Mouse (Mus musculus) heart, postnatal 4 days (tissue): Measurements from ENCODE around the gene Hdac11. TPM values are rescaled to one million over a fixed set of nuclear protein-coding genes. Genes with fewer than 3 reads are reported as not detected.

Experiments used
- DNase-seq: peaks from one replicate; pipeline ENCODE4 v3.0.0; 2021
- total RNA-seq, 2 experiments: library from RNA; stranded (reverse); gene quantifications; 2 replicates each; pipeline ENCODE4 v1.2.3; 2021

Gene Hdac11
- total RNA-seq, 2 experiments from 2014 or later, result 11.4 to 12.5 TPM

DNA sequence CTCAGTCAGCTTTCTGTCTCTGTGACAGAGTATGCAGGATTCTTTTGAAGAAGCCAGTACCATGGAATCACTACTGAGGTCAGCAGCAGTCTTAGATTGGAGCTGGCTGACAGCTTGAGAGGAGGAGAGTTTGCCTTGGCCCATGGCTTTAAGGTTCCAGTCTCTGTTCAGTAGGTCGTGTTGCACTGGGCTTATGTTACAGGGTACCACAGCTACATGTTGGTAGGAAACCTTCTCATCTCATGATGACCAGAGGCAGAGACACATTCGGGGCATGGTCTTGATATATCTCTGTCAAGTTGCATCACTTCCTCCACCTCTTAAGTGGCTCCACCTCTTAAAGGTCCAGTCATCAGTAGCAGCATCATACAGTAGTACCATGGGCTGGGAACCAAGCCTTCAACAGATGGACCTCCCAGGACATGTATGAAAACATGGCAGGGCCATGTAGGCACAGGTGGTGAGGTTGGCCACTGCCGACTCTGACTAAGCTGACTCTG is 15.0 kb downstream of the Hdac11 start:
- no peak for DNase-seq

DNA sequence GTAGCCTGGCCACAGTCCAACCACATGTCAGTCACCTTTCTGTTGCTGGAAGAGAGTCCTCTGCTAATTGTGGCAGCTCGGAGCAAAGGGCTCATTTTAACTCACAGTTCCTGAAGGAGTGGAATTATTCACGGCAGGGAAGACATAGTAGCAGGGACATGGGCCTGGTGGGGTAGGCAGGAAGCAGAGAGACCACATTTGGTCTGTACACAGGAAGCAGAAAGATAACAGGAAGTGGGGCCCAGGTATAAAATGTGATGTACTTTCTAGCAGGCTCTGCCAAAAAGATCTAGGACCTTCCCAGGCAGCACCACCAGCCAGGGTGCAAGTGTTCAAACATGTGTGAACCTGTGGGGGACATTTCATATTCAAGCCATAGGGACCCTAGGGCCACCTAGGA is 15.9 kb downstream of the Hdac11 start:
- no peak for DNase-seq

DNA sequence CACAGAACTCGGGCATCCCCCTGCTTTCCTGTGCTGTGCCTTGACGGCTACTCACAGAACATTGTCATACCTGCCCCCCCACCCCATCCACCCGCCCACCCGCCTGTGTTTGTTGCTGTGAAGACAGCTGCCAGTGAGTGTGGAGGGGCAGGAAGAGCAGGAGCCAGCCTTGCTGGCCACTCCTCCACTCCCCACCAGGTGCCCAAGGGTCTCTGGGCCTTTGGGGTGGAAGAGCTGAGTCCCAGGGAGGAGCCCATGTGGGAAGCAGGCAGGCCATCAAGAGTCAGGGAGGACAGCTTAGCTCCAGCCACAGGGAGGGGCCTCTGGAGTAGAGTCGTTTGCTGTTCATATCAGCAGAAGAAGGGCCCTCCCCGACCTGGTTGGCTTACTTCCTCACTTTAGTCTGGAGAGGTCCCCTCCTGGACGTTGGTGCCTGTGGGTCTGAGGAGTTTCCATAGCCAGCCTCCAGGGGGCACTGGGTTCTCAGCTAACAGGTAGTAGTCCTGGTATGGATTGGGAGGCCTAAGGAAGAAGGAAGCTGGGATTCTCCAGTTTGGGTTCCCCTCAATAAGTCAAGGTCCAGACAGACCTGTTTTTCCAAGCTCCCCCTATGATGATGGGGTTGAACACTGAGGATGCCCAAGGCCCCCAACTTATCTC is 16.9 kb downstream of the Hdac11 start:
- DNase-seq, result peak; percentile 86

DNA sequence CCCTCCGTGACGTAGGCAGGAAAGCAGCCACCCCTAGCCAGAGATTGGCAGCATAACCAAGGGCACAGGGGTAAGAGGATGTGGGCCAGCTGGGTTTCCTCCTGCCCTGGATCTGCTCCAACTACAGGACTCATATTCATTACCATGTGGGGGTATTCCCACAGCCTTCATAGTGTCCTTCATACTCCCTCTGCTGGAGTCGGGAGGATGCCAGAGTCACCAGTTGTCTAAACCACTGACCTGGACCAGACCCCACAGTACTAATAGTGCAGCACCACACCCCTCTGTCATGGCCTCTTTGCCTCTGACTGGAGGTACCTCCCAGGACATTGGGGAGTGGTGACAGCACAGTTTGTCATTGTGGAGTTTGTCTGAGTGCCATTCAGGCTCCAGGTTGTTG is 17.7 kb downstream of the Hdac11 start:
- peak; percentile 27 for DNase-seq

DNA sequence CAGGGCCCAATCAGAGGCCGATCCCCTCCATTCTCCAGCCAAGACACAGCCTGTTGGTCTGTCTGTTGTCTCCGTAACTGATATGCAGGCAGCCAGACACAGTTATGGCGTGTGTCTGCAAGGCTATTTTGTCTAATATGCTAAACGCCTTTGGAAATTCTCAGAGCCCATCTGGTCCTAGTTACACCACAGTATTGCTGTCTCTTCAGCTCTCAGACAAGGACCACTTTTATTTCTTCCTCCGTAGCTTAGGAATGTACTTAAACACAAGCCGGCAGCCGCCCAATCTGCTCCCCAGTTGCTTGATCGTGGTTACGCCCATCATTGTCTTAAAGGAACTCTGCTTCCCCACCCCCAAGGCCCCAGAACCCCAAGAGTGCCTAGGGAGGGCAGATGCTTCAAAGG is 24.3 kb downstream of the Hdac11 start:
- DNase-seq, result peak; percentile 42

DNA sequence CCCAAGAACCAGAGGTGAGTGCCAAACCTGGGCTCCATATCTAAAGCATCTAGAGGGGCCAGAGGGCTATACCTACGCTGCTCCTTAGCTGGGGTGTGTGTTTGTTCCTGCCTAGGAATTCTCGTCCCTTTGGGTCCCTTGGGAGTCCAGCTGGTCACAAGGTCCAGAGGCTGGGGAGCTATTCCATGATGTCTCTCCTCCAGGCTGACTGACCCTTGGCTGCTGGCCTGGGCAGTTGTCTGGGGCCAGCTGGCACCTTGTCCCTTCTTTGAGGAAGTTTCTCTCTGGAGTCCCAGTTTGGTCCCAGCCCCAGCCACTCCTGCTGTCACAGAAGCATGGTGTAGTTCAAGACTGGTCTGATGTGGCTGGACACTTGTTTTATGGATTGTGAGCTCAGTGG is 24.9 kb downstream of the Hdac11 start:
- DNase-seq, result peak; percentile 88

DNA sequence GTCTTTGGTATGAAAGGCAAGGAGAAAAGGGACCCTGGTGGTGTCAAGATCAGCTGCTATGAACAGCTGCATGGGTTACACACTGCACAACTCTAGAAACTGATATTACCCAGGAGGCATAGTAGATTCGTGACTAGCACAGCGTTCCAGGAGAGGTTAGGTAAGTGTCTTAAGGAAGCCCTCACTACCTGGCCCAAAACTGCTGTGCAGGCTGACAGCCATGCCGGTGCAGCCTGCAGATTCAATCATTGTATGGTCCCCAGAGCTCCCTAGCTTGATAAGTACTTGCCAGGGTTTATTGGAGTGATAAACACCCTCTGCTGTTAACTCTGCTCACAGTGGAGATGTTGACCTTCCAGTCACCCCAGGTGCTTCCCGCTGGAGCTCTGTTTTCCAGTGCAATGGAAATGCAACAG is 25.6 kb downstream of the Hdac11 start:
- DNase-seq, result no peak

DNA sequence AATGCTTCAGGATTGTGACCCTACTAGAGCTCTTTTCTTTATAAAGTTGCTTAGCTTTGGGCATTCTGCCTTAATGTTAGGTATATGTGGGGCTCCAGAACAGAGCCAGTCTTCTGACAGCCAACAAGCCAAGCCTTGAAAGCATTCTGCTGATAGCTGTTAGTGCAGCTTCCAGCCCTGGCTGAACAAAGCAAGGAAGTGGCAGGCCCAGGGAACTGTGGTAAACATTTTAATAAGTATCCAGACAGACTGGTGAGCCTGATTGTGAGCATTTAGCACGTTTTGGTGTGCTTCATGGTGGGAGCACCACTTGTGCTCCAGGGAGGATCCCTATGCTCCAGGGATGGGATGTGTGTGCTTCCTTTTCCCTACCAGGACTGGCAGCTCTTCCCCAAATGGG is 26.6 kb downstream of the Hdac11 start:
- DNase-seq, result no peak

DNA sequence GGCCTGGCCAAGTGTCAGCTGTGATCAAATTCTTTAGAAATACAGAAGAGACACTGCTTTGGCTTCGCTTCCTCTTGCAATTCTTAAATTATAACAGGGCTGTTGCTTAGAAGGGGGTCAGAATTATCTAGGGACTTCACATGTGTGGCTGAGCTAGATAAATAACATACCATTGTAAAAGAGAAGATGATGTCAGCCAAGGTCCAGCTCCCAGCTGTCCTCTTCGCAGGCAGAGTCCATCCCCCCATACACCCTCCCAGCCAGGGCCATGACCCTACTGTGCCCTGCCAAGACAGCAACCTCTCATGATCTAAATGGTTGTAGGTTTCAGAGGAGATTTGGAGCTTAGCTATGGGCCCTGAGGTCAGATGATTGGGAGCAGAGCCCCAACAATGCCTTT is 27.5 kb downstream of the Hdac11 start:
- DNase-seq, result peak; percentile 43

DNA sequence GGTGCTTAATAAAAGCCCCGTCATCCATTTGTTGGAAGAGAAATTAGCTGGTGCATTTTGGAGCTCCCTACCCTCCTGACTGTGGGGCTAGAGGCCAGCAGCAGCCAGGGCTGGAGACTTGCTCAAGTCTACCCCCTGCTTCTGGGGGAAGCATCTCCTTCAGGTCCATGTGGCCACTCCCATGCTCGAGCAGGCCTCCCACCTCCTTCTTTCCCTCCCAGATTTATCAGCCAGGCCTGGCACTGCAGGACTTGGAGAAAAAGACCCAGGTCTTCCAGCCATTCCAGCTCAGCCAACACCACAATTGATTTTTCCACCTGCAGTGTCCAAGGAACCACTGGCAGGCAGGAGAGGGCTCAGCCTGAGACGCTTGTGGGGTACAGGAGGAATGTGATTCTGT is 28.3 kb downstream of the Hdac11 start:
- DNase-seq, result no peak

DNA sequence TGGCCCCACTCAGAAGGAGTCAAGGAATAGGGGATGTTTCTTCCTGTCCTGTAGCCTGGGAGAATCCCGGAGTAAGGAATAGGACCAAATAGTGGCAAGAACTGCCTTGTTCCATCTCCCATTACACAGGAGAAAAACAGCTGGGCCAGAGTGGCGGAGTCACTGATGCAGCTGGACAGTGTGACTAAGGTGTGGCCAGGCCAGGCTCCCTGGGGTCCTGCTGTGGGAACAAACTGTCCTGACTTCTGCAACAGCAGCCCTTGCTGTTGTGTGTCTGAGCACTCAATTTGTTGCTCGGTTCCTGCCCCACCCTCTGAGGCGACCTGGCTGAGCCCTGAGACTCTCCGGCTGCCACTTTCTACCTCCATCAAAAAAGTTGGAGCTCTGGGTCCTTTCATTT is 29.0 kb downstream of the Hdac11 start:
- DNase-seq, result peak; percentile 46

DNA sequence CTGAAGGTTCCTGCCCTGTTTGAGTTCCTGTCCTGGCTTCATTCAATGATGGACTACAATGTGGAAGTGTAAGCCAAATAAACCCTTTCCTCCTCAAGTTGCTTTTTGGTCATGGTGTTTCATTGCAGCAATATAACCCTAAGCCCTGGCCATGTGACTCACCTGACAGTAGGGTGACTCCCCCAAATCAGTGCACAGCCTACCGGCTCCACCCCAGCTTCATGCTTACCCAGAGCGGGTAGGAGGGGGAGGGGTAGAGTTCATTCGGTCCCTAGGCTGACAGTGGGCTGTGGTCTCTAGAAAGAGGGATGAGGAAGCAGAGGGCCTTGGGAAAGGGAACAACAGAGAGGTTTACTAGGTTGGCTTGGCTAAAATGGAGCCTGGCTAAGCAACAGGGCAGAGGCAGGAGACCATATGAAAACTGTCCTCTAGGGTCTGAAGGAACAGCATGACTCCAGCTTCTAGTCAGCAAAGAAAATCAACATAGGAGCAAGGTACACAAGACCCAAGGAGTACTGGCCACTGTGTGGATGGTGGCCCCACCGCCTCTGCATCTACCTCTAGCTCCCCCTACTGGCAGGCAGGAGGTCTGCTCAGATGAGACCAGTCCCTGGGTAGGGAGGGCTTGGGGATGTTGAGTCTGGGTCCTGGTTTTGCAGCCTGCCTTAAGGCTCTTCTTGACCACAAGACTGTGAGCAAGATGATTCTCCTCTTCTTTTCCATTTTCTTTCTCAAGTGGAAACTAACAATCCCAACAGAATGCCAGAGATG is 29.9 kb downstream of the Hdac11 start:
- DNase-seq, result no peak

DNA sequence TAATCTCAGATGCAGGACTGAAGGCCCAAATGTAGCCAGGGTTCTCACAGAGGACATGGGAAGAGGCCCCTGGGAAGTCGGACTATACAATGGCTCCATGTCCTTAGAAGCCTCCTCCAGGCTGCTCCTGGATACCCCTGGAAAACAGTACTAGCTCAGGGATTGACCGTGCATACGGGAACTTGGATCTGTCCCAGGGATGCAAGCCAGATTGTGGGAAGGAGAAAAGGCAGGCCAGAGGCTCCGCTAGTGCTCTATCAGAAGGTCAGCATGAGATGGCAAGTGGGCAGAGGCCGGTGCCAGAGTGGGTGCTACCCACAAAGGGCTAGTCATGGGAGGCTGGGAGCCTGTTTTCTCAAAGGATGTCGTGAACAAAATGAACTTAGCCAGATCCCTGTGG is 30.5 kb downstream of the Hdac11 start:
- DNase-seq, result no peak

DNA sequence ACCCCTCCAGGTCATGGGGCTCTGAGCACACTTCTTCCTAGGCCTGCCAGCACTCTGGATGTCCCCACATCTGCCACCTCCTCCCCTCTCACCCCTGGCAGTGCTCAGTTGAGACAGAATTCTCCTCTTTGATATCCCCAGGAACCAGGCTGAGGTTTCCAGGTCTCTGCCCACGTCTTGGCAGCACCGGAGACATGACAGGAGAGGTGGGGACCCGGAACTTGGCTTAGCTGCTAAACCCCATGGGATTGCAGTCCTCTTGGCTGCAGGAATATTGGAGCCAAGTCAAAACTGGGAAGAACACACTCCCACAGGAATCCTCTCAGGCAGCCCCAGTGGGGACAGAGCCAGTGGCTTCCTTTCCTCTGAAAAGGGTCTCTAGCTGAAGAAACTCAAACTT is 31.4 kb downstream of the Hdac11 start:
- DNase-seq, result no peak

DNA sequence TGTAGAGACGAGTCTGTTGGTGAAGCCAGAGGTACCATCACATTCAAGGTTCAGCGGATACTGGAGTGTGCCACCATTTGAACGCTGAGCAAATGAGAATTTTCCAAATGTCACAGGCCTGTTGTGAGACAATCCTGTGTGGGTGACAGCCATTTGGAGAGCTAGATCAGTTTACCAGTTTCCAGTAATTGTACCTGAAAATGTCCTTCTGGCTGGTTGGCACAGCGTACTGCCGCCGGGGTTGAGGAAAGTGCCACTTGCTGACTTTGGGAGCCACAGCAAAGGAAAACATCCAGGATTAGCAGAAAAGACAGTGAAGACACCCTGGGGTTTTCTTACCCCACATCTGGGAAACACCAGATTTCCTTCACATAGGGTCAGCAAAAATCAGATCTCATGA is 33.5 kb downstream of the Hdac11 start:
- DNase-seq, result no peak

DNA sequence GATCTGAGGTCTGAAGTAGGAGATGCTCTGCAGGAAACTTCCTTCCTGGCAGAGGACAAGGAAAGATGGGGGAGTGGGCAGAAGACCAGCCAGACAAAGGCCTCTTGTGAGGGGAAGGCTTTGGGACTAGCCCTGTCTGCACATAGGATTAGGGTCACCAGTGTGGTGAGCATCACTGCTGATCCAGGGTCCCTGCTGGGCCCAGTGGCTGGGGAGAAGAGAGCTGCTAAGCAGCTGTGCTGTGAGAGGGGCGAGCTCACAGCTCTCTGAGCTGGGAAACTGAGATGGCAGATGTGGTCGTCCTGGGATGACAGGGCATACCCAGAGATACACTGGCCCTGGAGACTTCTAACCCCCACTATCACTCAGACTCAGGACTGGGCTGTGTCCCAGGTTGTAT is 35.0 kb downstream of the Hdac11 start:
- no peak for DNase-seq

DNA sequence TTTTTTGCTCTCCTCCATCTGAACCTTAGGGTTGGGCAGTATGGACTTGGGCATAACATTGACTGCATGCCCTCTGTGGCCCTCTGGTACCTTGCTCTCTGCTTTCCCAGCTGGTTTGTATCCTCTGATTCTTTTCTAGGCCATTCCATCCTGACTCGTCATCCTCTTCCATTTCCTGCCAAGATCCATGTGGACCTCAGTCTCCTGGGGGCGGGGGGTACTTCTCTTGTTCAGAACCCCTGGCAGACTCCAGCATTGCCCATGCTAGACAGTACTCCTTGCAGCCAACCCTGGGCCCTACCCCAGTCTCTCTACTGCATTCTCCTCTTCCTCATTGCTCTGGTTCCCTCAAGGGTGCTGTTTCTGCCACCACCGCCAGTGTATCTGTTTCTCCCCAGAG is 36.0 kb downstream of the Hdac11 start:
- no peak for DNase-seq

DNA sequence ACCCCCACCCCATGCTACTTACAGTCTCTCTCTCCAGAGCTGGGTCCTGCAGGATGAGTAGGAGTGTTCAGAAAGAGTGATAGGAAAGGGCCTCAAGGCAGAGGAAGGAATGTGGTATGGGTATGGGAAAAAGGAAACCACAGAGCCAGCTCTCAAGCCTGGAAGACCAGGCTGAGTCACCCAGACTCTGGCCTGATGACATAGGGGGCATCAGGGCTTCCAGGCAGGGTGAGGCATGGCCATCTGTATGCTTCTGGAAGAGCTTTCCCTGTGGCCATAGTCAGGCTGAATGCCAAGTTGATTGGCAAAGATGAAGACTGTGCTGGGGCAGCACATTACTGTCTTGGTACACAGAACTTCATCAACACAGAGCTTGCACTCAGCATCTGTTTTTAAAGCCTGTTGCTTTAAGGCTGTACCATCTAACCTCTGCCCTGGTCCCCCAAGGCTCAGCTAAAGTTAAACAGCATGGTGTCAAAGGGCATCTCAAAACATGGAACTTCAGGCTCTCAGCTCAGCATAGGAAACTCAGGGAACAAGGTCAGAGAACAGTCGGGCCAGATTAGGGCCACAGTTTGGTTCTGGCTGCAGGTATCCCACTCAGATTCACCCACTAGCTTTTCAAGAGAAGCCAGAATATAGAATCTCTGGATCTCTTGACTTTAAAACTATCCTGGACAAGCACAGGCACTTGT is 36.5 kb downstream of the Hdac11 start:
- DNase-seq, result no peak

DNA sequence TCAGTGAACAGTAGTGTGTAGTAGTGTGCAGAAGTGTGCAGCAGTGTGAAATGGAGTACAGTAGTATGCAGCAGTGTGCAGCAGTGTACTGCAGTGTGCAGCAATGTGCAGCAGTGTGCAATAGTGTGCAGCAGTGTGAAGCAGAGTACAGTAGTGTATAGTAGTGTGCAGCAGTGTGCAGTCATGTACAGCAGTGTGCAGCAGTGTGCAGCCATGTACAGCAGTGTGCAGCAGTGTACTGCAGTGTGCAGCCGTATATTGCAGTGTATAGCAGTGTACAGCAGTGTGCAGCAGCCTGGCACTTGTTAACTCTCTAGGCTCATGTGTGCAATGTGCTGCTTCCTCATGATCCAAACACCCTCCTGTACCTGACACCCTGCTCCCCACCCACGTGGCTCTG is 42.0 kb downstream of the Hdac11 start:
- DNase-seq, result no peak

DNA sequence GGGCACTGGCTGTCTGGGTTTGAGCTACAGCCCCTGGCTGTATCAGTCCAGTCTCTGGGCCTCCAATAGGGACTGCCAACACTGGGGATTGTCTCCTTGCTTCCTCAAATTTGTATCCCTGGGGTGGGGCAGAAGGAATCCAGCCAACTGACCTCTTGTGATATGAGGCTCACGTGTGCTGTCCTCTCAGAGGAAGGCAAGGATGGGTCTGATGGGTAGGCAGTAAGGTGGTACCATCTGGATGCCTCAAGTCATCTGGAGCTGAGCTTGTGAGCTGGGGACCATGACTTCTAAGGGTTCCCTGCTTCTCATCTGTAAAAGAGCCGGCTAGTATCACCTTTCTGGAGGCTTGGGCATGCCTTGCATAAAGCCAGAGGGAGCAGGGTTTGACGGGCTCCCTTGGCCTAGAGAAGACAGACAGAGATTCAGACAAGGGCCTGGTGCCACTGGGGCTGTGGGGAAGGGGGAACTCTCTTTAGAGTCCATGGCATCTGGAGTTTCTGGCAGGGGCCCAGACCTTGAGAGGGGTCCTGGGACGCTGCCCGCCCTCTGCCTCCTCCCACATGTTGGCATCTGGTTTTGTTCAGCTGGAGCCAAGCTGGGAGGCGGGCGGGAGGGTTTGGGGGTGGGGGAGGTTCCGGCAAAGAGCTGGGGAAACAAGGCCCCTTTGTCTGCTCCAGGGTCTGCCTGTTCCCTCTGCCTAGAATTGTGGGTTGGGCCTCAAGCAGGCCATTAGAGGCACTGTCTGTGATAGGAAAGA is 44.1 kb downstream of the Hdac11 start:
- DNase-seq, result peak; percentile 80

DNA sequence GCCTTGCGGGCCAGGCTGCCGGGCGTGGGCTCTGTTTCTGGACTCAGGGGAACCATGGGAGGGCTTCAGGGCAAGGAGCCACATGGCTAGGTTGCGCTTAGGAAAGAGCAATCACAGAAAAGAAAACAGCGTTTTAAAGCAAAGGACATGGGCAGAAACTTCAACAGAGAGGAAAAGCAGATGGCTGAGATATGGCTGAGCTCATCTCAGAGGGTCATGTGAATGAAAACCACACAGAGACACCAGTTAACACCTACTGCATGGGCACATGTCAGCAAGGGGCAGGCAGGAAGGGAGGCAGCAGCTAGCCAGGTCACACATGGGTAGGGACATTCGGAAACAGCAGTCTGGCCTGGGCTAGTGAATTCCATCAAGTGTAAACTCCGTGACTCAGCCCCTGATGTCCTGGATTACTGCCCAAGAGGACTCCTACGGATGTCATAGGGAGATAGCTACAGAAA is 45.4 kb downstream of the Hdac11 start:
- DNase-seq, result no peak

DNA sequence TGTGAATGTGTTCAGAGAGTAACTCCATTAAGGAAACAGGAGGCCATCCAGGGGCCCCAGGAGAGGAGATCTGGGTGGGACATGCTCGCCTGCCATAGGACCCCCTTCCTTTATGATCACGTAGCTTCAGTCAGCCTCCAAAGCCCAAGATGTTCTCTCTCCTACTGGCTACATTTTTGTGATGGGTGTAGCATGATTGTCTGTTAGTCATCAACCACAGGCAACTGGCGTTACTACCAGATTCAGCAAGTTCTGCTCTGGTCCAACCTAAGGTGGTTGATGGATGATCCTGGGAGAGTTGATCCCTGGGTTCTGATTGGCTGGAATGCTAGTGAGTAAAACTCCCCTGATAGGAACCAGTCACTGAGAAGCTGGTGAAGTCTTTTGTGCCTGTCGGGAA is 46.1 kb downstream of the Hdac11 start:
- DNase-seq, result no peak

DNA sequence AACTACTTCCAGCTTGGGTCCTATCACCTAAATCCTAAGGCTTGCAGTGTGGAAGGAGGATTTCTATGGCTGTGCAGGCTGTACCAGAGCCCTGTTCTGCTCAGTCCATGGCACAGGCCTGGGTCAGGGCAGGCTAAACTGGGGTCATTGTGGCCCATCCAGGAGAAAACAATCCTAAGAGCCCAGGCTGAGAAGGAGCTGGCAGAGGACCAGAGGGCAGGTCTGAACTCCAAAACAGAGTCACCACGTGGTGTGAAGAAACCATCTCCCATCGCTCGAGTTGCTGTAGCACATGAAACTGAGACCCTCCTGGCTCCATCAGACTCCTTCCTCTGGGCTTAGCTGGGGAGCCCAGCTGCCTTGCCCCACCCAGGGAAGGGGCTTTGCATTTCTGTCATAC is 48.9 kb downstream of the Hdac11 start:
- DNase-seq, result no peak
